Mouse (Mus musculus) ovary, adult 2 months (tissue): ENCODE data around the gene Rnh1. TPM values are rescaled to one million over a fixed set of nuclear protein-coding genes. Genes with fewer than 3 reads are reported as not detected.

Experiments
- polyA plus RNA-seq: library from polyadenylated mRNA; depleted of rRNA; stranded (reverse); fragments of >200 nt; gene quantifications from 2 replicates; pipeline ENCODE4 v1.2.3, GENCODE M21; 2012; rRNA removed

Rnh1 gene
- polyA plus RNA-seq = 248 and 267 TPM in 2 replicates

GRCm38 (mm10) chr7:141172116-141173006 is at the start of gene Rnh1:
Gene Rnh1 (minus strand): TSS chr7:141172857.

GRCm38 (mm10) chr7:141215101-141215879 is 42.6 kb upstream of the Rnh1 start, which contains the start of gene Rassf7:
Gene Rassf7 (plus strand): TSS chr7:141215860.

GRCm38 (mm10) chr7:141213605-141214235 is 41.1 kb upstream of the Rnh1 start, which contains the start of gene Lmntd2:
Gene Lmntd2 (minus strand): TSS chr7:141214080.

GRCm38 (mm10) chr7:141193948-141194347 is 21.3 kb upstream of the Rnh1 start, which contains the start of the genes Hras and Lrrc56:
Gene Hras (minus strand): TSS chr7:141194005.
Gene Lrrc56 (plus strand): TSS chr7:141194157.

GRCm38 (mm10) chr7:141122245-141122644 is 50.4 kb downstream of the Rnh1 start, which contains the start of gene Ptdss2:
Gene Ptdss2 (plus strand): TSS chr7:141122382.

GRCm38 (mm10) chr7:141117636-141118035 is 55.0 kb downstream of the Rnh1 start, which contains the start of gene Ano9:
Gene Ano9 (minus strand): TSS chr7:141117806.

Other genes starting within 250 kb of the Rnh1 start
- gene Pgghg, start 231.5 kb downstream of the Rnh1 start, polyA plus RNA-seq = 61.1 and 72.6 TPM in 2 replicates
- 2.4 and 4.1 TPM in 2 replicates for gene Ifitm5, start 222.6 kb downstream of the Rnh1 start, polyA plus RNA-seq
- gene Gm45717, start 216.9 kb downstream of the Rnh1 start, polyA plus RNA-seq = 0.60 TPM in 1 of 2 replicates, not detected in the other
- 1,395 and 2,043 TPM in 2 replicates for gene Ifitm2, start 216.9 kb downstream of the Rnh1 start, polyA plus RNA-seq
- gene Ifitm1, start 205.6 kb downstream of the Rnh1 start, polyA plus RNA-seq = 658 and 1,418 TPM in 2 replicates
- 378 and 768 TPM in 2 replicates for gene Ifitm3, start 162.1 kb downstream of the Rnh1 start, polyA plus RNA-seq
- 5.8 and 9.8 TPM in 2 replicates for gene Ifitm6, start 154.9 kb downstream of the Rnh1 start, polyA plus RNA-seq
- gene Gm17387, start 143.7 kb downstream of the Rnh1 start, polyA plus RNA-seq = not detected in 2 replicates
- 3.2 and 3.5 TPM in 2 replicates for gene B4galnt4, start 111.8 kb downstream of the Rnh1 start, polyA plus RNA-seq
- 13.5 and 14.9 TPM in 2 replicates for gene Pkp3, start 94.6 kb downstream of the Rnh1 start, polyA plus RNA-seq
- gene Sigirr, start 72.3 kb downstream of the Rnh1 start, polyA plus RNA-seq = 11.4 and 12.8 TPM in 2 replicates
- 2.1 and 2.7 TPM in 2 replicates for gene Ano9, start 55.1 kb downstream of the Rnh1 start, polyA plus RNA-seq
- gene Ptdss2, start 50.5 kb downstream of the Rnh1 start, polyA plus RNA-seq = 62.9 and 65.4 TPM in 2 replicates
- gene Hras, start 21.1 kb upstream of the Rnh1 start, polyA plus RNA-seq = 87.5 and 94.7 TPM in 2 replicates
- 13.4 and 23.5 TPM in 2 replicates for gene Lrrc56, start 21.3 kb upstream of the Rnh1 start, polyA plus RNA-seq
- 3.1 and 4.9 TPM in 2 replicates for gene Lmntd2, start 41.2 kb upstream of the Rnh1 start, polyA plus RNA-seq
- 46.2 and 50.8 TPM in 2 replicates for gene Rassf7, start 43.0 kb upstream of the Rnh1 start, polyA plus RNA-seq
- gene Phrf1, start 55.9 kb upstream of the Rnh1 start, polyA plus RNA-seq = 22.2 and 24.8 TPM in 2 replicates
- gene Irf7, start 93.6 kb upstream of the Rnh1 start, polyA plus RNA-seq = 57.8 and 77.3 TPM in 2 replicates
- gene Cdhr5, start 103.9 kb upstream of the Rnh1 start, polyA plus RNA-seq = 1.2 and 1.6 TPM in 2 replicates
- 15.3 and 19.9 TPM in 2 replicates for gene Sct, start 106.3 kb upstream of the Rnh1 start, polyA plus RNA-seq
- gene Drd4, start 119.1 kb upstream of the Rnh1 start, polyA plus RNA-seq = 22.0 and 22.8 TPM in 2 replicates
- 26.5 and 30.5 TPM in 2 replicates for gene Deaf1, start 154.8 kb upstream of the Rnh1 start, polyA plus RNA-seq
- gene Tmem80, start 154.9 kb upstream of the Rnh1 start, polyA plus RNA-seq = 39.0 and 45.8 TPM in 2 replicates
- 20.8 and 24.1 TPM in 2 replicates for gene Eps8l2, start 166.0 kb upstream of the Rnh1 start, polyA plus RNA-seq
- gene Taldo1, start 219.3 kb upstream of the Rnh1 start, polyA plus RNA-seq = 165 and 186 TPM in 2 replicates
- gene Gatd1, start 241.3 kb upstream of the Rnh1 start, polyA plus RNA-seq = 109 and 117 TPM in 2 replicates